Mouse (Mus musculus): Measurements from ENCODE around the gene Myo1h. TPM values are rescaled to one million over a fixed set of nuclear protein-coding genes. Genes with fewer than 3 reads are reported as not detected.

The Myo1h gene
- polyA plus RNA-seq (2012; rRNA removed; ENCODE audit: low replicate concordance): 0.43 and 0.81 TPM in 2 replicates

GRCm38 (mm10) chr5:114288874-114289273, at the start of gene Myo1h:
TSS of gene Myo1h (plus strand) at chr5:114289166.

GRCm38 (mm10) chr5:114273693-114274402, 15.1 kb upstream of the Myo1h start, which contains the start of gene Foxn4:
TSS of gene Foxn4 (minus strand) at chr5:114273807.

GRCm38 (mm10) chr5:114380209-114381012, 91.4 kb downstream of the Myo1h start, which contains the start of the genes Kctd10 and Ube3b:
TSS of gene Kctd10 (minus strand) at chr5:114380508.
TSS of gene Ube3b (plus strand) at chr5:114380607.

Other genes with a start within 250 kb of the Myo1h start
- gene Usp30, start 223.7 kb upstream of the Myo1h start, polyA plus RNA-seq (2012; rRNA removed; ENCODE audit: low replicate concordance): 28.9 and 32.0 TPM in 2 replicates
- not detected in 2 replicates for gene Svop, start 197.6 kb upstream of the Myo1h start, polyA plus RNA-seq (2012; rRNA removed; ENCODE audit: low replicate concordance)
- gene Alkbh2, start 160.9 kb upstream of the Myo1h start, polyA plus RNA-seq (2012; rRNA removed; ENCODE audit: low replicate concordance): 13.0 and 15.4 TPM in 2 replicates
- 6.8 and 10.8 TPM in 2 replicates for gene Ung, start 158.8 kb upstream of the Myo1h start, polyA plus RNA-seq (2012; rRNA removed; ENCODE audit: low replicate concordance)
- 68.9 and 89.5 TPM in 2 replicates for gene Acacb, start 142.6 kb upstream of the Myo1h start, polyA plus RNA-seq (2012; rRNA removed; ENCODE audit: low replicate concordance)
- not detected in 2 replicates for gene Foxn4, start 15.4 kb upstream of the Myo1h start, polyA plus RNA-seq (2012; rRNA removed; ENCODE audit: low replicate concordance)
- gene Kctd10, start 91.3 kb downstream of the Myo1h start, polyA plus RNA-seq (2012; rRNA removed; ENCODE audit: low replicate concordance): 122 and 126 TPM in 2 replicates
- 80.0 and 82.5 TPM in 2 replicates for gene Ube3b, start 91.4 kb downstream of the Myo1h start, polyA plus RNA-seq (2012; rRNA removed; ENCODE audit: low replicate concordance)
- 23.9 and 35.2 TPM in 2 replicates for gene Mmab, start 154.9 kb downstream of the Myo1h start, polyA plus RNA-seq (2012; rRNA removed; ENCODE audit: low replicate concordance)
- gene Mvk, start 155.1 kb downstream of the Myo1h start, polyA plus RNA-seq (2012; rRNA removed; ENCODE audit: low replicate concordance): 43.2 and 72.0 TPM in 2 replicates